Mouse (Mus musculus): ENCODE results near the gene Oxsm.

Oxsm gene

GRCm38 (mm10) chr14:16249171-16249874, at the start of gene Oxsm, which contains the start of gene Ngly1:
Gene Oxsm, minus strand, starts transcription at chr14:16249808.
Gene Ngly1, plus strand, starts transcription at chr14:16249280.
- peak in 1 of 2 experiments; percentile 70 for DNase-seq (ENCODE audit: low spot score in 2 of 2)

- DNase-seq (ENCODE audit: low spot score in 2 of 2) = peak; percentile 20 to 34
These were observed 47.3 kb upstream of the Oxsm start for GRCm38 (mm10) chr14:16296816-16297468.

- DNase-seq (ENCODE audit: low spot score in 2 of 2) = no peak
These were observed 44.3 kb upstream of the Oxsm start for GRCm38 (mm10) chr14:16293921-16294320.

GRCm38 (mm10) chr14:16293015-16293414, 43.4 kb upstream of the Oxsm start:
- DNase-seq (ENCODE audit: low spot score in 2 of 2) = no peak

GRCm38 (mm10) chr14:16292371-16292770, 42.8 kb upstream of the Oxsm start:
- no peak for DNase-seq (ENCODE audit: low spot score in 2 of 2)

- no peak for DNase-seq (ENCODE audit: low spot score in 2 of 2)
These were observed 34.4 kb upstream of the Oxsm start for GRCm38 (mm10) chr14:16283966-16284365.

- no peak for DNase-seq (ENCODE audit: low spot score in 2 of 2)
These were observed 29.6 kb upstream of the Oxsm start for GRCm38 (mm10) chr14:16279196-16279595.

- no peak for DNase-seq (ENCODE audit: low spot score in 2 of 2)
These were observed 24.1 kb upstream of the Oxsm start for GRCm38 (mm10) chr14:16273677-16274076.

GRCm38 (mm10) chr14:16269776-16270175, 20.2 kb upstream of the Oxsm start:
- DNase-seq (ENCODE audit: low spot score in 2 of 2) = no peak

- DNase-seq (ENCODE audit: low spot score in 2 of 2) = no peak
These were observed 17.4 kb upstream of the Oxsm start for GRCm38 (mm10) chr14:16267028-16267427.

GRCm38 (mm10) chr14:16261869-16262268, 12.3 kb upstream of the Oxsm start:
- DNase-seq (ENCODE audit: low spot score in 2 of 2) = no peak

GRCm38 (mm10) chr14:16260541-16260940, 10.9 kb upstream of the Oxsm start:
- DNase-seq (ENCODE audit: low spot score in 2 of 2) = peak in 1 of 2 experiments; percentile 23

- no peak for DNase-seq (ENCODE audit: low spot score in 2 of 2)
These were observed 6.6 kb upstream of the Oxsm start for GRCm38 (mm10) chr14:16256209-16256608.

- no peak for DNase-seq (ENCODE audit: low spot score in 2 of 2)
These were observed 6.1 kb upstream of the Oxsm start for GRCm38 (mm10) chr14:16255745-16256144.

GRCm38 (mm10) chr14:16250099-16250498, 491 bp upstream of the Oxsm start:
- no peak for DNase-seq (ENCODE audit: low spot score in 2 of 2)

GRCm38 (mm10) chr14:16248603-16249157, 928 bp downstream of the Oxsm start:
- DNase-seq (ENCODE audit: low spot score in 2 of 2) = no peak

- DNase-seq (ENCODE audit: low spot score in 2 of 2) = no peak
These were observed 1.5 kb downstream of the Oxsm start for GRCm38 (mm10) chr14:16248135-16248534.

GRCm38 (mm10) chr14:16246340-16246912, 3.2 kb downstream of the Oxsm start:
- DNase-seq (ENCODE audit: low spot score in 2 of 2) = no peak

GRCm38 (mm10) chr14:16245127-16245526, 4.5 kb downstream of the Oxsm start:
- no peak for DNase-seq (ENCODE audit: low spot score in 2 of 2)

- no peak for DNase-seq (ENCODE audit: low spot score in 2 of 2)
These were observed 5.2 kb downstream of the Oxsm start for GRCm38 (mm10) chr14:16244370-16244769.

GRCm38 (mm10) chr14:16243603-16244209, 5.9 kb downstream of the Oxsm start:
- peak in 1 of 2 experiments; percentile 10 for DNase-seq (ENCODE audit: low spot score in 2 of 2)

GRCm38 (mm10) chr14:16242947-16243602, 6.5 kb downstream of the Oxsm start:
- peak; percentile 75 to 92 for DNase-seq (ENCODE audit: low spot score in 2 of 2)
